ENCODE assay signal across 7 mouse cellular contexts in genomic region chr2:105673631-105674060, GRCm38 (mm10). TPM values are rescaled to one million over a fixed set of nuclear protein-coding genes. Genes with fewer than 3 reads are reported as not detected.
DNase-seq lines count a peak whose midpoint lies in the region; TF ChIP-seq lines count a peak whose summit lies in the region.

No protein-coding gene starts in this region.

- H3K36me3 ChIP-seq in limb, embryonic 10.5 days = no peaks in the 10 kb centered on the region

- intact Hi-C loops in gastrocnemius, postnatal 14 days (cut with DNase I; ENCODE audit: low total_unique reads) = no loop called here

- H3K27me3 ChIP-seq in limb, embryonic 10.5 days (ENCODE audit: low read depth, poor library complexity, severe bottlenecking) = peaks cover 100% of the 10 kb centered on the region

- WGBS in limb, embryonic 10.5 days = under 1% methylated on average over 10 of the region's 10 CpGs
- WGBS in olfactory bulb, adult 2 months = 56% methylated on average over 10 of the region's 10 CpGs

- no peak for TF ChIP-seq POLR2A in olfactory bulb, adult 2 months (IDR thresholded peaks at IDR 0.05; ENCODE audit: insufficient read depth, low read depth, low read length)

- no peak overlapping the region for H3K4me3 ChIP-seq in limb, embryonic 10.5 days
- peak overlapping the region; percentile 64 for H3K4me3 ChIP-seq in olfactory bulb, adult 2 months (ENCODE audit: insufficient read depth, low read depth, low read length)

- peak; percentile 12 for DNase-seq in R1 (ENCODE audit: low read depth, low spot score)
- peak; percentile 72 for DNase-seq in cerebellum, adult 11 months
- peak; percentile 59 for DNase-seq in gastrocnemius, postnatal 14 days
- DNase-seq in limb, embryonic 10.5 days (ENCODE audit: low spot score) = peak; percentile 45
- DNase-seq in thymus, postnatal 25 days = no peak
- DNase-seq in T-cell, adult 2 months (ENCODE audit: low spot score) = no peak

- H3K4me1 ChIP-seq in limb, embryonic 10.5 days = peaks cover 44% of the 10 kb centered on the region
- peaks cover 36% of the 10 kb centered on the region for H3K4me1 ChIP-seq in olfactory bulb, adult 2 months (ENCODE audit: control insufficient read depth, insufficient read depth, low read length)

- H3K27ac ChIP-seq in limb, embryonic 10.5 days = no peak overlapping the region
- H3K27ac ChIP-seq in olfactory bulb, adult 2 months (ENCODE audit: insufficient read depth, low read depth, low read length) = peak overlapping the region; percentile 89

- no peak for TF ChIP-seq CTCF in olfactory bulb, adult 2 months (IDR thresholded peaks at IDR 0.05; ENCODE audit: insufficient read depth, low read depth, low read length)

- no peaks in the 10 kb centered on the region for H3K9me3 ChIP-seq in limb, embryonic 10.5 days (replicated peaks)

RNA-seq across cellular contexts. Expression of gene Pax6, which starts 4.9 kb away (rescaled TPM):
- total RNA-seq in gastrocnemius, postnatal 14 days (2021) = under 1 TPM in 1 of 2 experiments, not detected in 1; 0.35 TPM
- 0.09 and 0.15 TPM in 2 replicates for polyA plus RNA-seq in limb, embryonic 10.5 days (2016; fragmentation: Nextera tagmentation; extraction: Ambion mirVana)
- not detected in 2 replicates for polyA plus RNA-seq in olfactory bulb, adult 2 months (2012; ENCODE audit: insufficient read depth, insufficient read length, low replicate concordance, missing spikeins)

Comparison
In these comparisons a context has a peak if more than half of its experiments do, and no peak if none do; other contexts are left out.
1. DNase-seq: peak in R1 (single experiment), cerebellum, adult 11 months (single experiment), gastrocnemius, postnatal 14 days (single experiment) and limb, embryonic 10.5 days (single experiment); none in thymus, postnatal 25 days (single experiment) and T-cell, adult 2 months (single experiment).